Mouse (Mus musculus): Measurements from ENCODE around the gene Rab3gap1. TPM values are rescaled to one million over a fixed set of nuclear protein-coding genes. Genes with fewer than 3 reads are reported as not detected.

Gene Rab3gap1
- polyA plus RNA-seq, 1 experiment: 35.4 TPM

DNA sequence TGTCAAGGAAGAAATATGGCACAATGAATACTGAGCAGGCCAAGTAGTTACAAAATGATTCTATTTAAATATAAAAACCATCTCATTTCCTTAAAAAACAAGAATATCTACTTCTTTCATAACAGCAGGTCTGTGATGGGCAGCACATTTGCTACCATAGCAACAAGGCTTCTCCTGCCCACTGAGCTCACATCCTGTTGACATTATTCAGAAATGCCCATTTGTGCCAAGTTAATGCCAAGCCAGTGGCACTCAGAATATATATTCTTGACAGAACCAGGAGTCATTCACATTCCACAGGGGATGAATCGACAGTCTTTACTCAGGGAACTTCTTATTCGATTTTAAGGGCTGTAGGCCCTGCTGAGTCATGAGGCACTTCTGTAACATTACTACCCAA, 107.1 kb downstream of the Rab3gap1 start:
- H3K27ac ChIP-seq (ENCODE audit: insufficient read depth, low read length): 0 out of 2 replicates have a peak overlapping the region, but pooled peaks have one; percentile 11
- TF ChIP-seq CTCF (IDR thresholded peaks at IDR 0.05; ENCODE audit: borderline replicate concordance, insufficient read depth, low read length) (no peak), POLR2A (IDR thresholded peaks at IDR 0.05; ENCODE audit: low read depth, low read length) (no peak)
- peaks cover 4% of the 10 kb centered on the region; the same call in 1 of the 2 replicates for H3K4me1 ChIP-seq (ENCODE audit: control insufficient read depth, insufficient read depth, low read length)
- H3K4me3 ChIP-seq (ENCODE audit: insufficient read depth, low read length): no peak overlapping the region

- TF ChIP-seq POLR2A (IDR thresholded peaks at IDR 0.05; ENCODE audit: low read depth, low read length) (no peak), CTCF (IDR thresholded peaks at IDR 0.05; ENCODE audit: borderline replicate concordance, insufficient read depth, low read length) (no peak)
These were observed 107.5 kb downstream of the Rab3gap1 start for GRCm38 (mm10) chr1:127976106-127976505.

DNA sequence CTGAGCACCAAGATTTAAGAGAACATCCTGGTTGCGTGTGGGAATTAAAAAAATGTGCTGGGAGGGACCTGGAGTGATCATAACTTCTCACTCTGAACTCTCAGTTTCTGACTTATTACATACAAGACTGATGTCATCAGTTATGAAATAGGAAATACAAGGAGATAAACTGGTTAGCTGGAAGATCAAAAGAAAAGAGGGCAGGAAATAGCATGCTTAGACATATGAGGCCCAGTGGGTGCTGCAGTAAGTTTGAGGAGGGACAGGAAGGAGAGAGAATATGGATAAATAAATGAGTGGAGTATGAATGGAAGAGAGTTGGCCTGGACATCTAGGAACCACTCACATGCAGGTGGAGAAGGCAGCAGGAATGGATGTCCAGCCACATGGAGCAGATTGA, 109.6 kb downstream of the Rab3gap1 start:
- Histone ChIP-seq H3K4me1 (ENCODE audit: control insufficient read depth, insufficient read depth, low read length) (peaks cover 6% of the 10 kb centered on the region; the same call in 1 of the 2 replicates), H3K4me3 (ENCODE audit: insufficient read depth, low read length) (no peak overlapping the region), H3K27ac (ENCODE audit: insufficient read depth, low read length) (no peak overlapping the region)
- TF ChIP-seq POLR2A (IDR thresholded peaks at IDR 0.05; ENCODE audit: low read depth, low read length): no peak
- no peak for TF ChIP-seq CTCF (IDR thresholded peaks at IDR 0.05; ENCODE audit: borderline replicate concordance, insufficient read depth, low read length)

More at GRCm38 (mm10) chr1:127976106-127976505, 107.5 kb downstream of the Rab3gap1 start:
- no peak overlapping the region for H3K4me3 ChIP-seq (ENCODE audit: insufficient read depth, low read length)
- H3K27ac ChIP-seq (ENCODE audit: insufficient read depth, low read length): 0 out of 2 replicates have a peak overlapping the region, but pooled peaks have one; percentile 11
- H3K4me1 ChIP-seq (ENCODE audit: control insufficient read depth, insufficient read depth, low read length): peaks cover 4% of the 10 kb centered on the region; the same call in 1 of the 2 replicates

GRCm38 (mm10) chr1:127980911-127981559, 112.5 kb downstream of the Rab3gap1 start:
- Histone ChIP-seq H3K4me1 (ENCODE audit: control insufficient read depth, insufficient read depth, low read length) (peaks cover 4% of the 10 kb centered on the region; the same call in 1 of the 2 replicates), H3K27ac (ENCODE audit: insufficient read depth, low read length) (no peak overlapping the region), H3K4me3 (ENCODE audit: insufficient read depth, low read length) (no peak overlapping the region)
- TF ChIP-seq POLR2A (IDR thresholded peaks at IDR 0.05; ENCODE audit: low read depth, low read length) (no peak), CTCF (IDR thresholded peaks at IDR 0.05; ENCODE audit: borderline replicate concordance, insufficient read depth, low read length) (no peak)

- TF ChIP-seq CTCF (IDR thresholded peaks at IDR 0.05; ENCODE audit: borderline replicate concordance, insufficient read depth, low read length) (no peak), POLR2A (IDR thresholded peaks at IDR 0.05; ENCODE audit: low read depth, low read length) (no peak)
- no peak overlapping the region for H3K27ac ChIP-seq (ENCODE audit: insufficient read depth, low read length)
- H3K4me3 ChIP-seq (ENCODE audit: insufficient read depth, low read length): no peak overlapping the region
- H3K4me1 ChIP-seq (ENCODE audit: control insufficient read depth, insufficient read depth, low read length): peaks cover 5% of the 10 kb centered on the region; the same call in 1 of the 2 replicates
These were observed 113.7 kb downstream of the Rab3gap1 start for GRCm38 (mm10) chr1:127982268-127982667.

DNA sequence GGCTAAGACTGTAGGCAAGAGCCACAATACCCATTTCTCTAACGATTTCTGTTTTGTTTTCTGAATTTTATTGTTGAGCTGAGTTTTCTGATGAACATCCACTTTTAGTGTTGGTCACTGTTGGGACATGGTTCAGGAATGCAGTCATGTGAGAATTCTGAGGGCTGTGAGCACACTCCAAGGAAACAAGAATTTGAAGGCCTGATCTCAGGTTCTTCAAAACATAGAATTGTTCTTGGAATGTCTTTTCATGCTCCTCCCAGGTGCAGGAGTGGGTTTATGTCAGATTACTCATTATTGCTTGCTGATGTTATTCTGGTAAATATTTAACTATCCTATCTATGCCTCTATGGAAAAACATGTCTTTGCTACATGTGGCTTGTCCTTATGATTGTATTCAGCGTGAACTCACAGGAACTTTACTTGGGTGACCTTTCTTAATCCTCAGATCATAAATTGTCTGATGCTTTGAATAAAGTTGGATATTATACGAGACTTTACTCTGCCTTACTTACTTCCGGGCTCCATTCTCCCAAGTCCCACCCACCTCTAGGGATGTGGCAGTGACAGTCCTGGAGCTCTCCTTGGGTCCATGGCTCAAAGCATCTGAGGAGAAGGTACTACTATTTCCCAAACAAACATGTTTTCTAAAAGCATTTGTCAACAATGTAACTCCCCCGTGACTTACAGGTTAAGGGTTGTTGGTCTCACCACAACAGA, 114.9 kb downstream of the Rab3gap1 start:
- Histone ChIP-seq H3K27ac (ENCODE audit: insufficient read depth, low read length) (no peak overlapping the region), H3K4me1 (ENCODE audit: control insufficient read depth, insufficient read depth, low read length) (peaks cover 5% of the 10 kb centered on the region; the same call in 1 of the 2 replicates), H3K4me3 (ENCODE audit: insufficient read depth, low read length) (no peak overlapping the region)
- no peak for TF ChIP-seq CTCF (IDR thresholded peaks at IDR 0.05; ENCODE audit: borderline replicate concordance, insufficient read depth, low read length)
- TF ChIP-seq POLR2A (IDR thresholded peaks at IDR 0.05; ENCODE audit: low read depth, low read length): no peak

DNA sequence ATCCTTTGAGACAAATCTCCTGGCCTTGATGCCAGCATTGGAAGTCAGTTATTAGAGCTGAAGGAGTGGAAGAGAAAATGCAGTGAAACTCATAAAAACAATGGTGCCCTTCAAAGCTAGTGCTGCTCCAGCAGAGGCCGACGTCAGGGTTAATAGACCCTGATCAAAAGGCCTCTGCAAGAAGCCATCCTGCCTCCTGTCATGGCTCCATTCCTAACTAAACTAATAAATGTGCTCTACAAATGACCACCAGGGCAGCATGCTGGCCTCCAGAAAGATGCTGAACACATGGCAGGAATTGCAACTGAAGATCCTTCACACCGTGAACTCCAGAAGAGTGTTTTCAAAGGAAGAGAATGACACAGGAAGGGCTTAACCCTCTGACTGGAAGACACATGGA, 116.8 kb downstream of the Rab3gap1 start:
- no peak overlapping the region for H3K27ac ChIP-seq (ENCODE audit: insufficient read depth, low read length)
- H3K4me3 ChIP-seq (ENCODE audit: insufficient read depth, low read length): no peak overlapping the region
- TF ChIP-seq POLR2A (IDR thresholded peaks at IDR 0.05; ENCODE audit: low read depth, low read length) (no peak), CTCF (IDR thresholded peaks at IDR 0.05; ENCODE audit: borderline replicate concordance, insufficient read depth, low read length) (no peak)
- H3K4me1 ChIP-seq (ENCODE audit: control insufficient read depth, insufficient read depth, low read length): peaks cover 5% of the 10 kb centered on the region; the same call in 1 of the 2 replicates

DNA sequence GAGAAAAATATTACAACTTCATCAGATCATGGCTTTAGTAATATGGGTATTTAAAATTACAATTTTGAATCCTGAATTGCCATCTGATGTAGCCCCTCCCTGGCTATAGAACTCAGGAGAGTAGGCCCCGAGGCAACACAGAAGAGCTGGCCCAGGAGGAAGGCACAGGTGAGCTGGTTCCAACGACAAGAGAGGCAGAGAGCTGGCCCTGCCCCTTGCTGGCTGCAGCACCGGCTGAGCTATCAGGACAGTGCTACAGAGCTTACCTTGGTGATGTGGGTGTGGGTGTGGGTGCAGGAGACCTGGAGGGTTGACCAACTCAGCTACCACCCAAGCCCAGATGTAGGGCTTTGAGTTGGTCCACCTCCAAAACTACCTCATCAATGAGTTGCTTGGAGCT, 119.7 kb downstream of the Rab3gap1 start:
- Histone ChIP-seq H3K4me3 (ENCODE audit: insufficient read depth, low read length) (no peak overlapping the region), H3K4me1 (ENCODE audit: control insufficient read depth, insufficient read depth, low read length) (peaks cover 2% of the 10 kb centered on the region; the same call in 1 of the 2 replicates), H3K27ac (ENCODE audit: insufficient read depth, low read length) (no peak overlapping the region)
- TF ChIP-seq POLR2A (IDR thresholded peaks at IDR 0.05; ENCODE audit: low read depth, low read length) (no peak), CTCF (IDR thresholded peaks at IDR 0.05; ENCODE audit: borderline replicate concordance, insufficient read depth, low read length) (no peak)

GRCm38 (mm10) chr1:127989387-127989786, 120.8 kb downstream of the Rab3gap1 start:
- no peak overlapping the region for H3K27ac ChIP-seq (ENCODE audit: insufficient read depth, low read length)
- TF ChIP-seq POLR2A (IDR thresholded peaks at IDR 0.05; ENCODE audit: low read depth, low read length) (no peak), CTCF (IDR thresholded peaks at IDR 0.05; ENCODE audit: borderline replicate concordance, insufficient read depth, low read length) (no peak)
- peaks cover 2% of the 10 kb centered on the region; the same call in 1 of the 2 replicates for H3K4me1 ChIP-seq (ENCODE audit: control insufficient read depth, insufficient read depth, low read length)
- H3K4me3 ChIP-seq (ENCODE audit: insufficient read depth, low read length): no peak overlapping the region
